Mouse (Mus musculus) small intestine, adult 2 months (tissue): ENCODE measurements around the gene Ppp1r2.

Experiments used
- CTCF ChIP-seq: fragments of 200-500 bp; IDR thresholded peaks from 2 replicates; pipeline ENCODE4 v1.5.1; 2012; ENCODE audit warnings: low read depth, mild to moderate bottlenecking, control low read depth, inconsistent platforms, low read length, moderate library complexity, mixed read lengths; ENCODE audit not compliant: insufficient replicate concordance, insufficient read length; ENCODE audit errors: extremely low read depth
- POLR2A ChIP-seq: fragments of 200-500 bp; IDR thresholded peaks from 2 replicates; pipeline ENCODE4 v1.6.1; 2012; ENCODE audit warnings: low read depth, mild to moderate bottlenecking, control low read depth, inconsistent platforms, low read length, moderate library complexity

DNA sequence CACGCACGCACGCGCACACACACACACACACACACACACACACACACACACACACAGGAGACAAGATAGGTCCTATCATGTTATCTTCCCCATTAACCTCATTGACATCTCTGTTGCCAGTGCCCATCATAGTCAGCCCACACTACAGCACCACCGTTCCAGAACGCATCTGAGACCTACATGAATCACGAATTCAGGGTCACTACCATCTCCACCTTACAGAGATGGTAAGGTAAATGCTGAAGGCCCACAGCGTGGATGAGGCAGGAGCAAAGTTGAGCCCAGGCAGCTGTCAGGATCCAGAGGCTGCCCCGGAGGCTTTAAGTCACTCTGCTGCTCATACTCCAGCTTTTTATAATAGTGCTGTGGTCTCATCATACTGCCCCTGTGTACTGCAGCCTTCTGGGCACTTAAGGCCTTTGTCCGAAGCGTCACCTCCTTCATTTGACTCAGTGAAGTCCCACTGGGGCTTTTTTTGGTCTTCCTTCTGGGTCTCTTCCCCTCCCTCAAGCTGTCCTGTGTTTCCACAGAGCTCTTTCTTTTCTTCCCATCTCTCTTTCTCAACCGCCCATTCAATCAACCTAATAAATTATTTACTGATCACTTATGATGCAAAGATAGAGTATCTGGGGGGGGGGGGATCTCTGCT lies 40.1 kb downstream of the Ppp1r2 start:
- no peak for TF ChIP-seq POLR2A
- TF ChIP-seq CTCF = no peak
